Mouse (Mus musculus) embryonic fibroblast, embryonic 13.5 days (primary cell): ENCODE results near the gene Lrp8.

ENCODE experiments used
- CTCF ChIP-seq: IDR thresholded peaks from 2 replicates; pipeline ENCODE4 v1.5.1; 2011; ENCODE audit warnings: mild to moderate bottlenecking, control low read depth, low read length, moderate library complexity, borderline replicate concordance; ENCODE audit not compliant: insufficient read depth
- POLR2A ChIP-seq: IDR thresholded peaks from 2 replicates; pipeline ENCODE4 v1.6.1; 2011; ENCODE audit warnings: low read depth, mild to moderate bottlenecking, control low read depth, low read length, moderate library complexity

- no peak for TF ChIP-seq CTCF
- no peak for TF ChIP-seq POLR2A
Observed at GRCm38 (mm10) chr4:107829675-107830074, 27.6 kb downstream of the Lrp8 start.
